Mouse (Mus musculus) heart, adult 11 months (tissue): Measurements from ENCODE around the gene Dennd6a.

Source experiments
- DNase-seq: peaks from one replicate; pipeline ENCODE4 v3.0.0; 2022

The Dennd6a gene

GRCm38 (mm10) chr14:26576255-26576780 is 2.7 kb downstream of the Dennd6a start:
- DNase-seq: no peak

GRCm38 (mm10) chr14:26578791-26579191 is 5.1 kb downstream of the Dennd6a start:
- no peak for DNase-seq

DNA sequence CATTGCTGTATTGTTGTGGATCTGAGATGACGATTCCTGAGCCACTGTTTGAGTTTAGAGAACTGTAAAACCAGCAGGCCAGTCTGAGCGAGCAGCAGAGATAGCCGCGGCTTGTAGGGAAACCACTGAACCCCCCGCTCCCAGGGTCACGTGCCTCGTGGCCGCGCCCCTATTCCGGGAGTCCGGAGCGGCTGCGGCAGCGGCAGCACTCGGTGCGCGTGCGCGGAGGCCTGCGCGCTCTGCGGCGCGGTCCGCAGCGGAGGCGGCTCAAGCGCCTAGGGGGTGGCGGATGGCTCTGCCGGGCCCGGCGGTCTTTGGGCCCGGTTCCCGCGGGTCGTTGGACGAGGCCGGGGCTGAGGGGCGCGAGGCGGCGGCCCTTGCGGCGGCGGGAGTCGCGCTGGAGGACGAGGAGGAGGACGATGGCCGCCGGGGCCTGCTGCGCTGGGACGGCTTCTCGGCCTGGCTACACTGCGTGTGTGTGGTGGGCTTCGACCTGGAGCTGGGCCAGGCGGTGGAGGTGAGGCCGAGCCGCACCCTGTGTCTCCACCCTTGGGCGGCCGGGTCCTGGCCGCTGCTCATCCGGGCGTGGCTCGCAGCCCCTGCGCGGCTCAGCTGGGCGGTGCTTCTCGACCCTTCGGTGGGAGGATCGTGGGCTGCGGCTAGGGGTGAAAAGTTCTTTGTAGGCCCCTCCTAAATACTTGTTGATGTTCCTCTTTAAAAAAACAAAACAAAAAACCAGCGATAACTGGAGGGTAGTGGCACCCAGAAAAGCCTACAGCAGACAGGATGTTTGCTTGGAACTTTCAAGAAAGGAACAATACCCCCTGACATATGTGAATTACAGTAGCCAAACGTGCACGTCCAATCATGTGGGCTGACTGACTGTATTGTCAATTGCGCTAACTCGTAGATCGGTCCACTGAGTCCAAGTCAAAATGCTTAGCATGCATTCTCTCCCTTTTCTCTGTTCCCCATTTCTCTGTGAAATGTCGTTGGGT is 6.0 kb downstream of the Dennd6a start:
- DNase-seq: peak; percentile 99

DNA sequence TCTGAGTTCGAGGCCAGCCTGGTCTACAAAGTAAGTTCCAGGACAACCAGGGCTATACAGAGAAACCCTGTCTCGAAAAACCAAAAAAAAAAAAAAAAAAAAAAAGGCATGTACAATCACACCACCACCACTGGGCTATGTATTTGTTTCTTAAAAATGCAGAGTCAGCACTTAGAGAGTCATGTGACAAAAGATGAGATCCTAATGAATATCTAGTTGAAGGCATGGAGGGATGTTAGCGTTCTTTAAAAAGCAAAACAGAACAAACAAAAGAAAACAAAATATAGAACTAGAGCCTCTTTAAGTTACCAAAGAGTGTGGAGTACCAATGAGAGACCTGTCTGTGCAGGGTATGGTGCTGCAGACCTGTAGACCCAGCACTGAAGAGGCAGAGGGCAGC is 10.0 kb downstream of the Dennd6a start:
- no peak for DNase-seq

GRCm38 (mm10) chr14:26587116-26587515 is 13.5 kb downstream of the Dennd6a start:
- DNase-seq: no peak

DNA sequence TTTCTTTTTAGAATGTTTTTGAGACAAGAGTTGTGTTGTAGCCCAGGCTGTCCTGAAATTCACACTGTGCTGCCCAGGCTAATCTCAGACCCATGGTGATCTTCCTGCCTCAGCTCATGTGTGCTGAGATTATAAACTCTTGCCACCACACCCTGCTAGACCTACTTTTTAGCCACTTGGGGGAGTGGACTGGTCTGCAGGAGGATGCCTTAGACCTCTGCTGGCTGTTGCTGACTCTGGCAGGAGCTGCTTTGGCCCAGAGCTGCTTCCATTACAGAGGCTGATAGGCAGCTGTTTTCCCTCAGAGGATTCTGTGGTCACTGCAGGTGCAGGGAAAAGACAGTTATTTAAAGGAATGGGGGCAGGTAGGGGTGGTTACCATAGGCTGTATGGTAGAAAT is 17.7 kb downstream of the Dennd6a start:
- DNase-seq: no peak

GRCm38 (mm10) chr14:26593281-26593895 is 19.7 kb downstream of the Dennd6a start:
- DNase-seq: no peak

GRCm38 (mm10) chr14:26595167-26595566 is 21.5 kb downstream of the Dennd6a start:
- DNase-seq: no peak

GRCm38 (mm10) chr14:26595695-26596365 is 22.2 kb downstream of the Dennd6a start:
- DNase-seq: no peak

DNA sequence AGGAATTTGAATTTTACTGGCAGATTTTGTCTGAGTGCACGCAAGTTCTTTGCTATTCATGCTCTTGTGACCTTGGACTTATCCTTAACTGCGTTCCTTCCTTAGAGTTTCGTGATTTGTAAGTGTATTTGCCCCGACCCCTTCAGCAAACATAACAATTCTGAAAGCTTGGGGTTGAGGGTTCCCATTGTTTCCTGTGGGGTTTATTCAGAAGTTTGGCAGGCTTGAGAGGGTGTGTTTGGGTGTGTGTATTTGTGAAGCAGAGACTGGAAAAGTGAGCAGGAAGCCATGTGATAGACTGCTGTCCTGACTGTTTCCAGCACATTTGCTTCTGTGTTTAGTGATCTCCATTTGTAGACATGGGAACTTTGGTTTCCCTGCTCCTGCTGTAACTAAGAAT is 31.7 kb downstream of the Dennd6a start:
- peak; percentile 84 for DNase-seq

DNA sequence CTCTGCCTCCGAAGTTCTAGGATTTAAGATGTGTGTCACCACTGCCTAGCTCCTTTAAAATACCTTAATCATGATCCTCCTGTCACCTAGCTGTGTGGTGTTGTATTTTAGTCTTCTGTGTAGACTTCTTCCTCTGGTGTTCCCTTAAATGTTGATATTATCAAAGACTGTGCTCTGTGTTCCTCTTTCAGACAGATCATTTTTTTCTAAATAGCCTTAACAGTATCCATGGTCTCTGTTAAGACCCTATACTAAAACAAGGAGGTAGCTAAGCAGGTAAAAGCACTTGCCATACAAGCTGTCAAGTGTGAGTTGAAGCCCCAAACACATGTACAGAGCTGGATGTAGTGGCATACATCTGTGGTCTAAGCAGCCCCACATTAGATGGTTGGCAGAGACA is 36.0 kb downstream of the Dennd6a start:
- no peak for DNase-seq

DNA sequence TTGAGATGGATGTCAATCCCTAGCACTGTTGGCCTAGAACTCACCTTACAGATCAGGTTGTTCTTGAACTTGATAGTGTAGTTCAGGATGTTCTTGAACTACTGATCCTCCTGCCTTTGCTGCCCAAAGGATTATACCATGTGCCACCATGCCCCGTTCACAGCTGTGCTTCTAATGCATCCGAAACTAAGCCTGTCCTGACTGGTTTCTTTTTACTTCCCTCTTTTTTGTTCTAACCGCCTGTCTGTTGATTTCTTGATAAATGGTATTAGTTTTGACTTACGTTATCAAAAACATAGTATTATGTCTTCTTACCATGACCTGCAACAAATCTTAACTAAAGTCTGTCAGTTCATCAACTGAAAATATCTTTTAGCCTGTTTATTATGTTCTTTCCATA is 37.0 kb downstream of the Dennd6a start:
- DNase-seq: no peak

DNA sequence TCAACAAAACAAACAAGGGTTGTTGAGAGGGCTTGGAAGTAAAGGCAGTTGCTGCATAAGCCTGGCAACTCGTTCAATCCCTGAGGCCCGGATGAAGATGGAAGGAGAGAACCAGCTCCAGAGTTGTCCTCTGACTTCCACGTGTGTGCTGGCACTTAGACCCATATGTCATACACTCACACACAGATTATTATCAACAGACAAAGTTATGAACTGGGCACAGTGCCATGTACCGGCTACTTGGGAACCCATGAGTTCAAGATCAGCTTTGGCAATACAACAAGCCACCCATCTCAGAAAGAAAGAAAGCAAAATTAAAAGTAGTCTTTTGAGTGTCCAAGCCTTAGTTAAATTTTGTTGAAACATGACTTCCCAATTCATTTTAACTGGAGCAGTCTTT is 51.6 kb downstream of the Dennd6a start:
- DNase-seq: peak; percentile 71

- DNase-seq: no peak
These were observed 53.0 kb downstream of the Dennd6a start for GRCm38 (mm10) chr14:26626605-26627140.

GRCm38 (mm10) chr14:26637025-26637850 is 63.6 kb downstream of the Dennd6a start:
- peak; percentile 93 for DNase-seq

DNA sequence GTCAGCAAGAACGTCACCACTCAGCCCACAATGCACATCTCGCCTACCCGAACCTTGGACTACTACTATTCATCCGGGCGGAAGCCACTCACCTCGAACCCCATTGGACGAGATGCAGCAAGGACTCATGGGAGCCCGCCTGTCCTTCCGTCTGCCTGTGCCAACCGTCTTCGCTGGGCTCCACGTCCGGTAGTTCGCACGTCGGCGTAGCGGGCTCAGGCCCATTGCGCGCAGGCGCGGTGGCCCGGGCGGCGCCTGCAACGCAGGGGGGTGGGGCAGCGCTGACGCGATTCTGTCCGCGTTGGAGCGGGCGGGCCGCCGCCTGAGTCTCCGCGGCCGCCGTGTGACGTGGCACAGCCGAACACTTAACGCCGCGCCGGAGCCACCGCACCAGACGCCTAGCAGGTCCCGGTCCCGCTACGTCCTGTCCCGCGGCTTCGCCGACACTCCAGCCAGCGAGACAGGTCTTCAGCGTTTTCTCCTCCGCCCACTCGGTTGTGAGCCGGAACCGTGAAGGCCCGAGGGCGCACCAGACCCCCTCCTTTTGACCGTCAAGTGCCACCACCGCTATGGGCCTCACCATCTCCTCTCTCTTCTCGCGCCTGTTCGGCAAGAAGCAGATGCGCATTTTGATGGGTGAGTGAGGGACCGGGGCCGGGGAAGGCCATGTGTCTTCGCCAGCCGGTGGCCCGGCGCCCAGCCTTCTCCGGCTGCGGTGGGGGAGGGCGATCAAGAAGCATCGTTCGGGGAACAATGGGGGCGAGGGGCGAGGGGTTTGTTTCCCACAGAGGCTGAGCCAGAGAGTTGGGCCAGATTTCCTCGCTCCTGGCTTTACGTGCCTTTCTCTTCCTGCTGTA is 64.4 kb downstream of the Dennd6a start, which contains the start of gene Arf4:
Gene Arf4, plus strand, starts transcription at position 224 of the 857 bp plus-strand sequence.
- DNase-seq: peak; percentile 100

DNA sequence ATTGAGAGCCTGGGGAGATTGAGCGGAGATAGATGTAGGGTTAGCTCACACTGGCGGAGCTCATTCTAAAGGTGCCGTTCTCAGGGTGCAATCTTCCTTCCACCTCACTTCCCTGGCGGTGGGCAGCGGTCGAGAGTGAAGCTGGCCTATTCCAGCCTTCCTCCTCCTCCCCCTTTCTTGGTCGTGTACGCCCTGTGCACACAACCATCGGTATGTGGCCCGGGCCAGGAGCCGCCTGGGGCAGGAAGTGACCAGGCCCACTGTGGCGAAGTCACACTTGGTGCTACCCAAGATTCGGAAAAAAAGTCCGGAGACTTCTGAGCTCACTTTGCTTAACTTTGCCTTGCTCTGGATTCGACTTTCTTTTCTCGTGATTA is 65.0 kb downstream of the Dennd6a start:
- peak; percentile 98 for DNase-seq

GRCm38 (mm10) chr14:26639251-26639650 is 65.6 kb downstream of the Dennd6a start:
- peak; percentile 85 for DNase-seq

GRCm38 (mm10) chr14:26639961-26640360 is 66.3 kb downstream of the Dennd6a start:
- peak; percentile 72 for DNase-seq

DNA sequence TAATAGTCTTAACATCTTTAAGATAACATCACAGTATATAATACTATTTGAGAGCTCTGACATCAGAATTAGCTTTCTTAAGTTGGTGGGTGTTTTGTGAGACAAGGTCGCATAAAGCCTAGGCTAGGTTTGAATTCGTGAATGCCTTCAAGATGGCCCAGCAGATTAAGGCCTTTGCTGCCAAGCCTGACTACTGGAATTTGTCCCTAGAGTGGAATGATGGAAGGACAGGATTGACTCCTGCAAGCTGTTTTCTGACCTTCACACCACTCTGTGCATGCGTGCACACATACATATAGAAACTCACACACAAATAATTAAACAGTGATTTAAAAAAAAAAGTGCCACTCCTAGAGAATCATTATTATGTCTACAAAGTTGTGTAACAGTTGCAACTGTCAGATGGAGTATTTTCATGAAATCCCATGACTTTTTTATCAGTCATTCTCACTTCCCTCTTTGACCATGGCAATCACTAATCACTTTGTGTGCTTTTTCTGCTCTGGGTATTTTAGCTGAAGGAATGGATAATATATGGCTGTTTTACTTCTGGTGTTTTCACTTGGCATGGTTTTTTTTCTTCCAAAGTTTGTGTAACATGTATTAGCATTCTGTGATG is 69.5 kb downstream of the Dennd6a start:
- peak; percentile 64 for DNase-seq
